Mouse (Mus musculus): ENCODE measurements at regions not wholly inside any gene's neighbourhood (a gene's known extent, or its start where the extent isn't known, plus 50 kb on each side); places are given as distances from the start of the nearest gene placed in this dataset.

DNA sequence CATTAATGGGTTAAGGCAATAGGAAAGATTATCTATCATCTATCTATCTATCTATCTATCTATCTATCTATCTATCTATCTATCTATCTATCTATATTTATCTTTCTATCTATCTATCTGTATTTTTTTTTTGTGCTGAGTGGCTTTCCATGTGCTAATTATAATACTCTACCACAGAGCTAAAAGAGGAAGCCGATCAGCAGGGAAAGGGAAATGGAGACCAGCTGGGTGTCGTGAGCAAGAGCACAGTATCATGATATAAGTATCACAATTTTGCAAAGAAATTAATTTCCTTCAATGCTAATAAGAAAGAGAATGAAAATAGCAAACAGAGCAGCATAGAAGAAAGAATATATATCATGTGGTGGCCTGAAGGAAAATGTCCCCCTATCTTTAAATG, 69.6 kb downstream of the Cldn1 start:
- DNase-seq (ENCODE audit: low read depth) = no peak

GRCm38 (mm10) chr16:26291692-26292091, 79.9 kb downstream of the Cldn1 start:
- no peak for DNase-seq (ENCODE audit: low read depth)

DNA sequence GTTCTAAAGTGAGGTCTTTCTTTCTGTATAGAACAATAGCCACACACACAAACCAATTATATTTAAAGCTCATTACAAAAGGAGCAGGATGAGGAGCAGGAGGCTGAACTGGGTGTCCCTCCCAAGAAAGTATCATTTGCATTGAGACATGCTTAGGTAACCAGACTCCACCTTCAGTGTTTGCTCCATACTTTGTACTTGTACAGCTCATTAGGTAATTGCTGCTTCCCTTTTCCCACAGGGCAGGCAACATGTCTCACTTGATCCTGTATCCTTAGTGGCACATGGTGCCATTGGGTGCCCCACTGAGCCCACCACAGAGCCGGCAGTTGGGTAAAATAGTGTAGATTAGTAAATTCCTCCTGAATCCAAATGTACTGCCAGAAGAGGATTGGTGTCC, 86.0 kb downstream of the Cldn1 start:
- DNase-seq (ENCODE audit: low read depth) = no peak

DNA sequence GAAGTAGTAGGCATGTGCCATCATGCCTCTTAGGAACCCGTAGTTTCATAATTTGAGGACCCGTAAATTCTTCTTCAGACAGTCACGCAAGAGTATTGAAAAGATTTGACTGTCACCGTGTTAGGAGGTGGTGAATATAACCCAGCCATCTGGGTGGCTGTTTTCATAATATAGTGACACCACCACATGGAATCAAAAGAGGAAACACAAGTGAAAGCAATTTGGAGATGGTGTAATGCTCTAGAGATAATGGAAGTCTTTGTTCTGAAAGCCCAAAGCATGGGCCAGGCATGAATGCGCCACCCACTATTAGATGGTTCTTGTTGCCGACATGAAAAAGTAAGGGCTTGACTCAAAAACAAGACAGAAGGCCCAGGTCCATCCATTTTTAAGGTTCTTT, 86.9 kb downstream of the Cldn1 start:
- DNase-seq (ENCODE audit: low read depth) = no peak

DNA sequence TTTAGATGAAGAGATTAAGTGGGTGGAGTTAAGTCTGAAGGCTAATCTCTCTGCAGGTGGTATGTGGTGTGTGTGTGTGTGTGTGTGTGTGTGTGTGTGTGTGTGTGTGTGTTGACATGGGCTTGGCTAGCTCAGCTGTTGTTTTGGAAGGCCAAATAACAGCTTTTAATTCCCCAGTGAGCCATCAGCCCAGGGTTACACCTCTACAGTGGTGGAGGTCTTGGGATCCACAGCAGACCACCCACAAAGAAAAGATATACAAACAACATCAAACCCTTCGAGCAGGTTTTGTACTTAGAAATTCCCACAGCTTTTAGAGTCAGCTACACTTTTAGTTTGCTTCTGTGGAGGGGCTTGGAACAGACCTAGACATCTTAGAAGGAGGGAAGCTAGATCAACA, 89.2 kb downstream of the Cldn1 start:
- no peak for DNase-seq (ENCODE audit: low read depth)

GRCm38 (mm10) chr16:26281496-26281895, 90.1 kb downstream of the Cldn1 start:
- DNase-seq (ENCODE audit: low read depth) = no peak

- no peak for DNase-seq (ENCODE audit: low read depth)
Observed at GRCm38 (mm10) chr16:26276789-26277188, 94.9 kb downstream of the Cldn1 start.

GRCm38 (mm10) chr16:26252824-26253223, 118.8 kb downstream of the Cldn1 start:
- DNase-seq (ENCODE audit: low read depth) = no peak

- peak; percentile 93 for DNase-seq (ENCODE audit: low read depth)
Observed at GRCm38 (mm10) chr16:26251698-26252097, 119.9 kb downstream of the Cldn1 start.

DNA sequence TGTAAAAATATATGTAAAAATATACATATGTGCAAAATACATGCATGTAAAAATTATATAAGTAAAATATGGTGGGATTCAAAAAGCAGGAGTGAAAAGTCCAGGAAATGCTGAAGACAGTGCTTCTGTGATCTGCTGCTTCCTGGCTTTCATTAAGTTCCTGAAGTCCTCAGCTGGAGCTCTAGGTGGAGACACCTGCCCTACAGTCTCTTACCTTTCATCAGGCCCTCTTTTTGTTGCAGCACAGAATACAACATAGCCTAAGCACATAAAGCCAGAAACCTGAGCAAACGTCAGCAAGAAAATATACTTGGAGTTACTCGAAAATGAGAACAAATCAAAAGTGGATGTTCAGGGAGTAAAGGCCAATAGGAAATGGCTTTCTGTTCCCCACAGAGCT, 120.6 kb downstream of the Cldn1 start:
- no peak for DNase-seq (ENCODE audit: low read depth)

DNA sequence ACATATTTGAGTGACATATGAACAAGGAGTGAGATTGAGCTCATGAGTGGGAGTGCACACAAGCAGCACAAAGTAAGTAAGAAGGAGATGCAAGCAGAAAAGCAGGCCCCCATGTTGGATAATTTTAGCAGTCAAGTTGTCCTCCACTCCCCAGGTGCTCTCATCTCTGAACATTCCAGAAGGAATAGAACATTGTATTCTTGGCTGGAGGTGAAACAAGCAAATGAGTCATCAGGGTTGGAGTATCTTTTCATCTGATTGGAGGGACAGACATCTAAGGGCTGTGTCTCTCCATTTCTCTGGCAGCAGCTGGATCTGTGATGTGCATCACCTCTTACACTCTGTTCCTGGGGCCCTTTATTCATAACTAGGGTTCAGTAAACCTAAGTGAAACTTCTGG, 122.7 kb downstream of the Cldn1 start:
- DNase-seq (ENCODE audit: low read depth) = no peak

DNA sequence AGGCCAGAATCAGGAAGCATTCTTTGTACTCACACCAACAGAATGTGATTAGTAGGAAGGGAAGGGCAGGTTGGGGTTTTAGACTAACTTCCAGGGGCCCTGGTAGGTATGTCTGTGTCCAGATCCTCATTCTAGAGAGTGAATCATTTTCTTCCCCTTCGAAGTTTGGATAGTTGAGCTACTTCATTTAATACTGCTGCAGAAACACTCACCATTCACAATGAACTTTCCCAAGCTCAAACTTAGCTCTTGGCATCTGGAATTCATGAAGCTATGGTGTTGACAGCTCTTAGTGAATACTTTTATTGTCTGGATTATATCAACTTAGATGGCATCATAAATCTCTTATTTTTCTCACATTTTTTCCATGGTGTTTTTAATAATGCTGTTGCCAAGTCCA, 123.7 kb downstream of the Cldn1 start:
- no peak for DNase-seq (ENCODE audit: low read depth)

DNA sequence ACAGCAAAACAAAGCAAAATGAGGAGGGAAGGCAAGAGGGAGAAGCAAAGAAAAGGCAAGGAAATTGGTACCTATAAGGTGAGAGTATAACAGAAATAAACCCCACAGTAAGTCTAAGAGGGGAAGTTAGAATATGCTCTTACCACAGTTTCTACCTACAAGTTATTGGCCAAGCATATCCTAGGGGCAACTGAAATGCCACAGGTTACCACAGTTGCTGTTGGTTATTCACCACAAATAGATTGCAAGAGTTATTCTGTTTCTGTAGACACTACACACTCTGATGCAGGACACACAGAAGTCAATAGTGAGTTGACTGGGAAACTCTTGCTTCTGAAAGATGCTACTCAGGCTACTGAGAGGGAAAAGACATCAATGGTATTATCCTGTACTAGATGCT, 129.7 kb upstream of the P3h2 start:
- no peak for DNase-seq (ENCODE audit: low read depth)

GRCm38 (mm10) chr16:26234113-26234512, 128.5 kb upstream of the P3h2 start:
- DNase-seq (ENCODE audit: low read depth) = no peak

GRCm38 (mm10) chr16:26231110-26231509, 125.5 kb upstream of the P3h2 start:
- DNase-seq (ENCODE audit: low read depth) = no peak

- DNase-seq (ENCODE audit: low read depth) = no peak
Observed at GRCm38 (mm10) chr16:26211418-26211817, 105.8 kb upstream of the P3h2 start.

- DNase-seq (ENCODE audit: low read depth) = no peak
Observed at GRCm38 (mm10) chr16:26199125-26199524, 93.5 kb upstream of the P3h2 start.

DNA sequence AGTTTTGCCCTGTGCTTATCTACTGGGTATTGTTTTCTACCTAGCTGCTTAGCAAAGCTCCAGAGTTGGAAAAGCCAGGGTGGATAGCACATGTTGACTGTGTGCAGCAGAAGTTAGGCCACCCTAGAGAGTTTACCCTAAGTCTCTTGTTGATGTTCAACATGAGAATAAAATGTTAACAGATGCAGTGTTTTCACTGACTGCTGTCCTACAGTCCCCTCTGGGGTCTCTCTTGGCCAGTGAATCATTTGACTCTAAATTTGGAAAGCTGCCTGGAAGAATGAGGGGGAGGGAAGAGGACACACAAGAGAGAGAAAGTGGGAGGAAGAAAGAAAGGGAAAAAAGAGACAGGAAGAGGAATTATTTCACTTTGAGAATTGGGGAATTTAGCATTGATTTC, 90.8 kb upstream of the P3h2 start:
- DNase-seq (ENCODE audit: low read depth) = no peak

DNA sequence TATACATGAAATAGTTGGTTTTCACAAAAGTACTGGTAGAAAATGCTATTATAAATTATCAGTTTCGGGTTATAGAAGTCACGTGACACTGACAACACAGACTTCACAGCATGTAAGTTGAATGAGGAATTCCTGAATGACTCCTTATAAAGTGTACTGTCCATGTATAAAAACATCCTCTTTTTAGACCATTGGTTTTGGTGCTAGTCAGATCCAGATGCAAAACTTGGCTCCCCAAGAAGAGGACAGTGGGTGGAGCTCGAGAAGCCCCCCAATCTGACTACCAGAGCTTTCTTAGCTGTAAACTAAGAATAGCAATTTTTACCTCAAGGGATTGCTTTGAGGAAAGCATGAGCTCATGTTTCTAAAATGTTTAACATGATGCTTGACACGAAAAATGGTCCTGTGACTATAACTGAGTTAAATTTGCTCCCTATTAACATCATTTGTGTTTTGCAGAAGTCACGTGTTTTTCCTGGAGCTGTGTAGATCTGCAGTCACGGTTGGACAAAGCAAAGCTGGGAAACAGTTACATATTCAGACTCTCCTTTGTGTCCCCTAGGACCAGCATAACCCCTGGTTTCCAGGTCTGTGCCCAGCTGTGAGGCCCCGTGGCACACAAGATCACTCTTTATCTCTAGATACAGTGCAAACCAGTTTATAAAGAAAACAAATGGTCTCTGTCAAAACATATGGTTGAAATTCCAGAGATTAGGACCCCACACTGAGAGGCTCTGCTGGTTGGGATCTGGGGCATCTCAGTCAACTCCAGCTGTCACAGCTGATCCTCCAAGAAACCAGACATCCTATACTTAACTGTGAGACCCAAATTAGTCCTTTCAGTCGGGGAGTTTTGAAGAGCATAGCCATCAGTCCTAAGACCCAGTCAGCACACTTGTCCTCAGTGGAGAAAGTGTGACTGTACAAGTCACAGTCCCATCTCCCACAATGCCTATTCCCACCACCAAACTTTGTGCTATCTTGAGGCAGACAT, 80.0 kb upstream of the P3h2 start:
- no peak for DNase-seq (ENCODE audit: low read depth)

- no peak for DNase-seq (ENCODE audit: low read depth)
Observed at GRCm38 (mm10) chr16:26184647-26185262, 79.2 kb upstream of the P3h2 start.

GRCm38 (mm10) chr16:26183530-26183929, 77.9 kb upstream of the P3h2 start:
- DNase-seq (ENCODE audit: low read depth) = no peak

DNA sequence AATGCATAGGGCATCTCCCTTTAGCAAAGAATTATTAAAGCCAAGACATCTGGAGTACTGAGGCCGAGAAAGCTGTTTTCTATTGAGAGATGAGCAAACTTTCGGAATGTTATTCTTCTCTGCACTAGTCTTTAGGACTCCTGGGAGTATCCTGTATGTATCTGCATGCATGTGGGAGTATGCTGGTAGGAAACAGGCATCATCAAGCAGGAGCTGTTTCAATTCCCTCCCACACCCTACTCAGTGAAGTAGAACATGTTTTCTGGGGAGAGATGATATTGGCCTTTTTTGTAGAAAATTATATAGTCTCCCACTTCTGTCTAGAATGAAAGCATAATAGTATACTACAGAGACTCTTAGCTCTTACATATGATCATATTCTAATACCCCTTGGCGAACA, 76.1 kb upstream of the P3h2 start:
- DNase-seq (ENCODE audit: low read depth) = no peak

DNA sequence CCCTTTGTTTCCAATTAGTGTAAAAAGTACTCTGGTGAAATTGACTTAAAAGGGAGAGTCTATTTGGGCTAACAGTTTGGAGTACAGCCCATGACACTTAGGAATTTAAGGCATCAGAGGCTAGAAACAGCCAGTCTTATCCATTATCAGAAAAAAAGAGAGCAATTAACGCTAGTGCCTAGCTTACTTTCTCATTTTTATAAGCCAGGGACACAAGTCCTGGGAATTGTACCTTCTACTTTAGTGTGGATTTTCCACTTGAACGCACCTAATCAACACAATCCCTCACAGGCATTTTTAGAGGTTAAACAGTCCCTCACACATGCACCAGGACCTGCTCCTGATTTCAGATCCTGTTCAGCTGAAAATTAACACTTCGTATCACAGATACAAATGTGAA, 65.9 kb upstream of the P3h2 start:
- no peak for DNase-seq (ENCODE audit: low read depth)

All from gonadal fat pad, adult 2 months (tissue).